Mouse (Mus musculus): ENCODE measurements around the gene Gm2696.

DNA sequence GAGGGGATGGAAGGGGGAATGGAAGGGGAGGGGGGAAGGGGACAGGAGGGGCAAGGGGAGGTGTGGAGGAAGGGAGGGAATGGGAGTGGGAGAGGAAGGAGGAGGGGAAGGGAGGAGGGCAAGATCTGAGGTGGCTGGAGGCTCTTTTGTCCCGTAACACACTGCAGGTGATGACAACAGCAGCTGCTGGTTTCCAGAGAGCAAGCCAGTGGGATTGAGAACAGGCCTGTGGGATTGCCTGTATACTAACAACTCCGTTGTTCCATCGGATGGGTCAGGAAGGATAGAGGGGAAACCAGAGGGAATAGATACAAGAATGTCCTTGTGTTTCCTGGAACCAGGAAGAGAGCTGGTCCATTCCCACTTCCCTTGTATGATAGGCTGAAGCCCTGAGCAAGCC is 16.8 kb upstream of the Gm2696 start:
- TF ChIP-seq CTCF (IDR thresholded peaks at IDR 0.05; ENCODE audit: low read depth) = no peak
- no peak for TF ChIP-seq EP300 (IDR thresholded peaks at IDR 0.05; ENCODE audit: low read depth)

Data from heart, postnatal 0 days (tissue).